Mouse (Mus musculus) C2C12 (cell line): ENCODE measurements around the gene Mtcl1.

Experiments used
- CEBPB ChIP-seq: IDR thresholded peaks from one replicate; pipeline ENCODE4 v1.6.1; 2011; ENCODE audit warnings: low read depth, mild to moderate bottlenecking, control low read depth, moderate library complexity
- CTCF ChIP-seq: IDR thresholded peaks from one replicate; pipeline ENCODE4 v1.5.1; 2011; ENCODE audit not compliant: control insufficient read depth, insufficient read depth, insufficient read length
- USF1 ChIP-seq: IDR thresholded peaks from one replicate; pipeline ENCODE4 v1.6.1; 2011; ENCODE audit warnings: low read depth, mild to moderate bottlenecking, control low read depth, moderate library complexity

- TF ChIP-seq USF1, result no peak
- no peak for TF ChIP-seq CEBPB
- TF ChIP-seq CTCF, result no peak
Measured at GRCm38 (mm10) chr17:66407833-66408232, 41.7 kb downstream of the Mtcl1 start.
